Mouse (Mus musculus) gastrocnemius, adult 2 months (tissue): Measurements from ENCODE around the gene Slc2a12. TPM values are rescaled to one million over a fixed set of nuclear protein-coding genes. Genes with fewer than 3 reads are reported as not detected.

Experiments used
- DNase-seq: peaks from one replicate; pipeline ENCODE4 v3.0.0; 2022
- H3K27ac ChIP-seq: fragments of 200-600 bp; 2 replicates; pipeline ENCODE4 v1.8.1; 2022; ENCODE audit warnings: mild to moderate bottlenecking
- H3K4me3 ChIP-seq: fragments of 200-600 bp; 2 replicates; pipeline ENCODE4 v1.8.1; 2022; ENCODE audit warnings: mild to moderate bottlenecking, moderate library complexity
- CTCF ChIP-seq: fragments of 200-600 bp; IDR thresholded peaks from 2 replicates; pipeline ENCODE4 v1.8.1; 2022; ENCODE audit warnings: antibody characterized with exemption, mild to moderate bottlenecking, moderate library complexity
- intact Hi-C: fragments of 180-260 bp; cut with DNase I; formaldehyde crosslinking; loops from one replicate; pipeline ENCODE4 v1.15.1; 2025
- long read RNA-seq, 2 experiments: library from polyadenylated mRNA; stranded (forward); transcript quantifications; one replicate each; pipeline ENCODE4 v2.0.0; 2021
- total RNA-seq, 2 experiments: library from RNA; stranded (reverse); gene quantifications; 2 replicates each; pipeline ENCODE4 v1.2.3; 2021

Gene Slc2a12
- 10 to 100 TPM; 13.3 to 13.8 TPM for total RNA-seq
- long read RNA-seq, experiment 1, full-length matches to known transcripts: 14 of 23 reads
- long read RNA-seq, experiment 1, partial matches to known transcripts: 0 of 23 reads
- long read RNA-seq, experiment 1, other reads (novel, unspliced or antisense): 9 of 23 reads
- long read RNA-seq, experiment 2, full-length matches to known transcripts: 9 of 16 reads
- long read RNA-seq, experiment 2, partial matches to known transcripts: 6 of 16 reads
- long read RNA-seq, experiment 2, other reads (novel, unspliced or antisense): 1 of 16 reads

DNA sequence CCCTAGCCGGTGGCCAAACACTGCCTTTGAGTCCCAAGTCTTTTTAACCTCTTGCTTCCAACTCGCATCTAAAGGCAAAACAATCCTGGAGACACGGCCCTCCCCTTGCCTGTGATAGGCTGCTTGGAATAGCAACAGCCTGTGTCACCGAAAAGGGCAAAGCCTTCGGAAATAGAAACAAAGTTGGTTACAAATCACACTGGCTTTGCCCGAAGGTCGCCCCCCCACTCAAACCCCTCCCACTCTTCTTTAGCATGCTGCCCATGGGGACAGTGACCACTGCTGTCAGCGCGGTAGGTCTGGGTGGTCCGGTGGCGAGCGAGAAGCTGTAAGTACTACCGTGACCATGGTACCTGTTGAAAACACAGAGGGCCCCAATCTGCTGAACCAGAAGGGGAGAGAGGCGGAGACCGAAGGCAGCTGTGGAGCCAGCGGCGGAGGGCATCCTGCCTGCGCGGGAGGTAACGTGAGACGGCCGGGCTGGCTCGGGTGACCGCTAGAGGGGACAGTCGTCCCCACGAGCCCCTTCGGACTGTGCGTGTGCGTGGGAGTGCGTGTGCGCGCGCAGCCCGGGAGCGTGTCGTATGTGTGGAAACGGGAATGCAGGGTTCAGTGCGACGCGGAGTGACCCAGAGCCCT is at the start of gene Slc2a12:
Gene Slc2a12 (plus strand): TSS at position 159 of the 639 bp plus-strand sequence.
- peak; percentile 92 for DNase-seq
- H3K4me3 ChIP-seq: peak within 1 kb of the TSS; percentile 82
- peak within 1 kb of the TSS; percentile 98 for H3K27ac ChIP-seq
- intact Hi-C loops: loop anchor here (5.0 kb wide), 1 partner anchor 72 kb away; no protein-coding TSS in a partner anchor
- TF ChIP-seq CTCF: peak; percentile 48

DNA sequence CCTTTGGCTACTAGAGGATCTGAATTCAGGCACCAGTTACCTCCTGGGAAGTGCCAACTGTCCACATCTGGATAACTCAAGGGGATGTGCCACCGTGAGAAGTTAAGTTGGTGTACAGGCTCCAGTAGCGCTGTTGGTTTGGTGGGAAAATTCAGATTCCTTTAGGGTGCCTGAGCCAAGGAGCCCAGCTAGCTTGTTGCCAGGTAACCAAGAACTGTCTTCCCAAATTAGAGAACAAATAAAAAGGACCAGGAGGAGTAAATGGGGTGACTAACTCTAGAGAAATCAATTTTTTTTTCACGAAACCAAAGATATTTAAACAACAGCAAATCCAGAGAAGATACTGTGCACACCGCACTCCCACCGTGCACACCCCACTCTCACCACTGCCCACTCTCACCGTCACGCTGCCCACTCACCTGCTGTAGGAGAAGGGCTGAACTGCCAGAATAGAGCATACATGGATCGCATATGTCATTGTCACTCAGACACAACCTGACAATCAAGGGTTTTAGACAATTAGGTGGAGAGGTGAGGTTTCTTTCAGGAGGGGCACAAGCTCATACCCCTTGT is 45.8 kb upstream of the Slc2a12 start:
- intact Hi-C loops: no loop called here
- Histone ChIP-seq H3K4me3 (no peak overlapping the region), H3K27ac (no peak overlapping the region)
- DNase-seq: no peak
- TF ChIP-seq CTCF: no peak

GRCm38 (mm10) chr10:22601046-22601445 is 43.8 kb upstream of the Slc2a12 start:
- intact Hi-C loops: no loop called here
- no peak for TF ChIP-seq CTCF
- H3K27ac ChIP-seq: no peak overlapping the region
- H3K4me3 ChIP-seq: no peak overlapping the region
- no peak for DNase-seq

GRCm38 (mm10) chr10:22604801-22605200 is 40.0 kb upstream of the Slc2a12 start:
- DNase-seq: no peak
- no peak overlapping the region for H3K27ac ChIP-seq
- TF ChIP-seq CTCF: no peak
- H3K4me3 ChIP-seq: no peak overlapping the region
- intact Hi-C loops: no loop called here

GRCm38 (mm10) chr10:22608273-22608672 is 36.5 kb upstream of the Slc2a12 start:
- DNase-seq: no peak
- no peak for TF ChIP-seq CTCF
- Histone ChIP-seq H3K4me3 (no peak overlapping the region), H3K27ac (no peak overlapping the region)
- intact Hi-C loops: no loop called here

- no peak for DNase-seq
- peak overlapping the region; percentile 28; the same call in 1 of the 2 replicates for H3K4me3 ChIP-seq
- TF ChIP-seq CTCF: no peak
- intact Hi-C loops: no loop called here
- no peak overlapping the region for H3K27ac ChIP-seq
Measured at GRCm38 (mm10) chr10:22608799-22609357, 35.9 kb upstream of the Slc2a12 start.

DNA sequence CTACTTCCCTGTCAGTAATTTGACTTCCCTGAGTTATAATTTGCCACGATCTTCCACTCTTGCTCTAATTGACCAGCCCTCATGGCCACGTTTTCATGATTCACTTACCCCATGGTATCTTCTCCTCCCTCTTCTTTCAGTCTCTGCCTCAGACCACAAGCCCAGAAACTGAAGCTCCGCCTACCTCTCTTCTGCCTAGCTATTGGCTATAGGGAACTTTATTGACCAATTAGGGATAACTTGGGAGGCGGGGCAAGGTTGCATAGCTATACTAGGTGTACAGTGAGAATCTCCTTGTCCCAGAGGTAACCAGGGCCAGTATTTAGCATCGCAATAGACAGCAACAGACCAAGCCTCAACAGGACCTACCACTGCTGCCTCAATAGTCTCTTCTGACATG is 31.5 kb upstream of the Slc2a12 start:
- intact Hi-C loops: no loop called here
- Histone ChIP-seq H3K4me3 (no peak overlapping the region), H3K27ac (no peak overlapping the region)
- TF ChIP-seq CTCF: no peak
- no peak for DNase-seq

DNA sequence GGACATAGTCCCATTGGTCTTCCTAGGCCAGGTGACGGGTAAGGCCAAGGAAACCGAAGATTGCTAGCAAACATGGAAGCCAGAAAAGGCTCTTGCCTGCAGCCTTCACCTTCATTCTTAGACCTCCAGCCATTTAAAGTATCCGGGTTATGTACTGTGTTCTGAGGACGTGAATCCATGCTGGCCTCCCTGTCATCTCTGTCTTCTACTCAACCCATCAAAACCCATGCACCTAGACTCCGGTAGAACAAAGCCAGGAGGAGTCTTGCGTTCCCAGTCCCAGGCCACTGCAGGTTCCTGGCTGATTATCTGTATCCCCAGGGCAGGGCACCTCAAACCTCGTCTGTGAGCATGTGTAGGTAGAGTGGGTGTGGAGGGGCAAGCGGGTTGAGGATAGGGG is 30.3 kb upstream of the Slc2a12 start:
- Histone ChIP-seq H3K4me3 (no peak overlapping the region), H3K27ac (no peak overlapping the region)
- no peak for TF ChIP-seq CTCF
- DNase-seq: no peak
- intact Hi-C loops: no loop called here

DNA sequence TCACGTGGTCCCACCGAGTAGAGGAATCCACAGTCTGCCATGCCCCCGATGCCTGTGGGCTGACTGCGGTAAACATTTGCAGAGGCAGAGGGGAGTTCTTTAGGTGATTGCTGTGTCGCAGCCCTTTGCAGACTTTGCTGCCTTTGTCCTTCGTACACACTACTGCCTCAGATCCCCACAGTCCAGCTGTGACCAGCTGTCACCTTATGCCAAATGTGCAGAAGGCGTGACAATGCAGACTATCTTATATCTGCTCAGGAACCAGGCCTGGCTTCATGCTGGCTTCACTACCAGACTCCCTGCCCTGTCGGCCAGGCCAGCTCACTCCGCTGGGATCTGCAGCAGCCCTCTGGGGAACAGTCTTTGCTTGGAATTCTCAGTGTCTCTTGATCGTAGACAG is 29.5 kb upstream of the Slc2a12 start:
- no peak overlapping the region for H3K27ac ChIP-seq
- no peak for TF ChIP-seq CTCF
- no peak overlapping the region for H3K4me3 ChIP-seq
- no peak for DNase-seq
- intact Hi-C loops: no loop called here

DNA sequence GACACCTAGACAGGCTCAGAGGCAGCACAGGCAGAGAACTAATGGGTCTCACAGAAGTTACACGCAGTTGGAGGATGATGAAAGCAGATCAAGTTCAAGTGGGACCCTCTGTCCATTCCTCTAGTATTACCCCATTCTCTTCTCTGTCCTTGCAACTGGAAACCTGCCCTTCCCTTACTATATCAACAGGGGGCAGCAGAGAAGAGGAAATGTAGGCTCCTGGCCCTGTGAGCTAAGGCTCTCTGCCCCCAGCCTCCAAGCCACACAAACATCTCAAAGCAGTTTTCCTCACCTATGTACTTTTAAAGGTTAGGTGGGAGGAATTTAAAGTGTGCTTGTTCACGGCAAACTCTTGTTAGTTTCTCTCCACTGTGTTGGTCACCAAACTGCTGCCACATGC is 26.0 kb upstream of the Slc2a12 start:
- intact Hi-C loops: loop anchor here (1.0 to 2.0 kb wide), 2 partner anchors 95 to 158 kb away; no protein-coding TSS in a partner anchor
- DNase-seq: peak; percentile 36
- TF ChIP-seq CTCF: peak; percentile 86
- Histone ChIP-seq H3K27ac (no peak overlapping the region), H3K4me3 (no peak overlapping the region)

DNA sequence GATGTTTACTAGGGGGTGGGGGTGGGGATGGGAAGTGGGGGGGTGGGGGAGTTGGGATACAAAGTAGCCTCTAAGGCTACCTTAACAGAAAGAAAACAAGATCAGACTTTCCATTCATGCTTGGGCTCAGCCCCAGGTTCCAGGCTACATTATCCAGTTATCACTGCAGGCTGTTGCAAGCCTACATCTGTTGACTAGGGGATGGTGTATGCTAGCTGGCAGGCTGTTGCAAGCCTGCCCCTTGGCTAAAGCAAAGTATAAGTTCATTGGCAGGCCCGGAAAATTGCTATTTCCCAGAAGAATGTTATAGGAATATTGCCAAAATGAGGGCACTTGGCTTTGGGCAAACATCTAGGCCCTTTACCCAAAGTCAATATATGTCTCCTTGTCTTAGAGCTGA is 16.0 kb upstream of the Slc2a12 start:
- DNase-seq: no peak
- no peak for TF ChIP-seq CTCF
- no peak overlapping the region for H3K4me3 ChIP-seq
- intact Hi-C loops: no loop called here
- H3K27ac ChIP-seq: no peak overlapping the region

DNA sequence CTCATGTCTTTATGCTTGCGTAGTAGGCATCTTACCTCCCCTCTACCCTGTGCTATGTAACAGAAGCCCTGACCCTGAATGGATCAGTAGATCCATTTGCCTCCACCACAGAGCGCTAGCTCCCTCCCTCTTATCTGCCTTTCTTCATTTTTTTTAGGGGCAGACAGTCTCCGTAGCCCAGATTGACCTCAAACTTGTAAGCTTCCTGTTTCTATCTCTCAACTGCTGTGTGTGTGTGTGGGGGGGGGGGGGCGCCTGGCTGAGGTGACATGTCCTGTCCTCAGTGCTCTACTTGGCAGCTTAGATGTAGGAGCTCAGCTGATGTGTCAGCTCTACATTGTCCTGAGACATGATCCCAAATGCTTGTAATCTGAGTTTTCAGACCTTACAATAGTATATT is 13.7 kb upstream of the Slc2a12 start:
- Histone ChIP-seq H3K27ac (no peak overlapping the region), H3K4me3 (no peak overlapping the region)
- TF ChIP-seq CTCF: no peak
- DNase-seq: no peak
- intact Hi-C loops: no loop called here

GRCm38 (mm10) chr10:22631528-22631927 is 13.3 kb upstream of the Slc2a12 start:
- Histone ChIP-seq H3K4me3 (no peak overlapping the region), H3K27ac (no peak overlapping the region)
- TF ChIP-seq CTCF: no peak
- no peak for DNase-seq
- intact Hi-C loops: no loop called here
